Mouse (Mus musculus): ENCODE measurements around the gene Unc50. TPM values are rescaled to one million over a fixed set of nuclear protein-coding genes. Genes with fewer than 3 reads are reported as not detected.

Gene Unc50
- polyA plus RNA-seq, 1 experiment from 2014 or later = 111 TPM

DNA sequence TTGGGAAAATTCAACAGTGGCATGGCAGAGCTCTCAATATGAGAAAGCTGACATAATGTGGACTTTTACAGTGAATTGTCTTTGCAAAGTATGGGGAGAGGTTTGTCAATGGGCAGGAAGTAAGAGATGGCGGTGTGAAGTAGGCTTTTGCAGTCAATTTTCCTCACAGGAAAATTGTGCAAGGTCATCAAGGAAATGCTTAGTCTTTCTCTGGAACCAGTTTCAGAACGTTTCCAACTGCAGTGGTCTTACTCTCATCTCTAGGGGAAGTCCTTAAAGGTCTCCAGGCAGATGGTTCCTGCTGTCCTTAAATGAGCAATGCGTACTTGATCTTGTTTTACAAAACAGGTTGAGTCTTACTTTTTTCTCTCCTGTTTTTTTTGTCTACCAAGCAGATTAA lies 57.1 kb downstream of the Unc50 start:
- no peak overlapping the region for H3K27ac ChIP-seq (replicated peaks; ENCODE audit: low read depth, low read length)

GRCm38 (mm10) chr1:37488531-37488930 lies 58.6 kb downstream of the Unc50 start:
- Histone ChIP-seq H3K27me3 (ENCODE audit: control insufficient read depth, insufficient read depth, low read length) (no peaks in the 10 kb centered on the region), H3K9me3 (ENCODE audit: control insufficient read depth, low read length) (no peaks in the 10 kb centered on the region), H3K9ac (ENCODE audit: low read length) (no peak overlapping the region), H3K27ac (replicated peaks; ENCODE audit: low read depth, low read length) (no peak overlapping the region), H3K4me3 (ENCODE audit: low read depth, low read length) (no peak overlapping the region), H3K36me3 (ENCODE audit: control insufficient read depth, insufficient read depth, low read length) (no peaks in the 10 kb centered on the region), H3K4me2 (ENCODE audit: low read depth, severe bottlenecking) (no peak overlapping the region), H3K4me1 (ENCODE audit: control insufficient read depth, insufficient read depth, low read length) (no peaks in the 10 kb centered on the region)
- ATAC-seq (ENCODE audit: insufficient number of reproducible peaks, low FRiP score, low TSS enrichment, low read depth) = no peak
- DNase-seq (ENCODE audit: low spot score) = no peak
- WGBS = 82% methylated on average over 12 of the region's 12 CpGs

More for the DNA sequence above, 57.1 kb downstream of the Unc50 start:
- 79% methylated on average over 3 of the region's 3 CpGs for WGBS
- H3K4me2 ChIP-seq (ENCODE audit: low read depth, severe bottlenecking) = no peak overlapping the region
- H3K9ac ChIP-seq (ENCODE audit: low read length) = no peak overlapping the region
- DNase-seq (ENCODE audit: low spot score) (no peak), ATAC-seq (ENCODE audit: insufficient number of reproducible peaks, low FRiP score, low TSS enrichment, low read depth) (no peak)
- no peaks in the 10 kb centered on the region for H3K9me3 ChIP-seq (ENCODE audit: control insufficient read depth, low read length)
- H3K4me1 ChIP-seq (ENCODE audit: control insufficient read depth, insufficient read depth, low read length) = no peaks in the 10 kb centered on the region
- no peaks in the 10 kb centered on the region for H3K27me3 ChIP-seq (ENCODE audit: control insufficient read depth, insufficient read depth, low read length)
- no peaks in the 10 kb centered on the region for H3K36me3 ChIP-seq (ENCODE audit: control insufficient read depth, insufficient read depth, low read length)
- no peak overlapping the region for H3K4me3 ChIP-seq (ENCODE audit: low read depth, low read length)

Other genes with a start within 250 kb of the Unc50 start
- not detected in 2 replicates for gene Cnga3, start 215.7 kb upstream of the Unc50 start, polyA plus RNA-seq (2014; fragmentation: Nextera tagmentation; extraction: Ambion mirVana)
- gene Inpp4a, start 130.3 kb upstream of the Unc50 start, polyA plus RNA-seq (2014; fragmentation: Nextera tagmentation; extraction: Ambion mirVana) = 12.6 and 13.3 TPM in 2 replicates
- gene Coa5, start within 50 bp of the Unc50 start, polyA plus RNA-seq (2014; fragmentation: Nextera tagmentation; extraction: Ambion mirVana) = 58.8 and 60.5 TPM in 2 replicates
- 6.3 and 7.0 TPM in 2 replicates for gene Mgat4a, start 110.9 kb downstream of the Unc50 start, polyA plus RNA-seq (2014; fragmentation: Nextera tagmentation; extraction: Ambion mirVana)